Mouse (Mus musculus) midbrain, embryonic 16.5 days (tissue): ENCODE measurements around the gene Slc22a7. TPM values are rescaled to one million over a fixed set of nuclear protein-coding genes. Genes with fewer than 3 reads are reported as not detected.

Experiments used
- ATAC-seq: fragments of 200-750 bp; cut with Nextera tagmentation; 2 replicates; pipeline ENCODE4 v1.8.0; 2017; ENCODE audit warnings: moderate TSS enrichment
- H3K27ac ChIP-seq: fragments of 300-500 bp; sonication (generic); 2 replicates; pipeline ENCODE4 v1.5.1; 2014; ENCODE audit warnings: mild to moderate bottlenecking, low read length, mixed read lengths
- H3K27me3 ChIP-seq: fragments of 300-500 bp; sonication (generic); 2 replicates; pipeline ENCODE4 v1.6.1; 2014; ENCODE audit warnings: low read depth, low read length, mixed read lengths; ENCODE audit not compliant: control insufficient read depth, insufficient read depth
- H3K36me3 ChIP-seq: fragments of 300-500 bp; sonication (generic); 2 replicates; pipeline ENCODE4 v1.6.1; 2014; ENCODE audit warnings: mild to moderate bottlenecking, low read length, moderate library complexity, mixed read lengths; ENCODE audit not compliant: control insufficient read depth, insufficient read depth
- H3K4me1 ChIP-seq: fragments of 300-500 bp; sonication (generic); 2 replicates; pipeline ENCODE4 v1.6.1; 2014; ENCODE audit warnings: mild to moderate bottlenecking, low read length, mixed read lengths; ENCODE audit not compliant: control insufficient read depth, insufficient read depth
- H3K4me2 ChIP-seq: fragments of 300-500 bp; sonication (generic); 2 replicates; pipeline ENCODE4 v1.6.1; 2014; ENCODE audit warnings: mild to moderate bottlenecking, low read length, mixed read lengths
- H3K4me3 ChIP-seq: fragments of 300-500 bp; sonication (generic); 2 replicates; pipeline ENCODE4 v1.5.1; 2014; ENCODE audit warnings: low read depth, mild to moderate bottlenecking, low read length, moderate library complexity, mixed read lengths
- H3K9ac ChIP-seq: fragments of 300-500 bp; sonication (generic); 2 replicates; pipeline ENCODE4 v1.6.1; 2014; ENCODE audit warnings: low read depth, low read length, mixed read lengths
- H3K9me3 ChIP-seq: fragments of 300-500 bp; sonication (generic); replicated peaks from 2 replicates; pipeline ENCODE4 v1.6.1; 2014; ENCODE audit warnings: mild to moderate bottlenecking, low read length, mixed read lengths; ENCODE audit not compliant: control insufficient read depth, poor library complexity, severe bottlenecking
- WGBS: fragments of 180-500 bp; shearing (Covaris S2); extraction: QIAGEN DNeasy Blood & Tissue Kit; methylation state at CpG from one replicate; pipeline ENCODE4 v1.1.7; 2014; 5-methylcytosine and 5-hydroxymethylcytosine counted together
- polyA plus RNA-seq: library from polyadenylated mRNA; unstranded; fragments of >200 nt; fragmentation: Nextera tagmentation; extraction: Ambion mirVana; gene quantifications from 2 replicates; pipeline ENCODE4 v1.2.1, GENCODE M21; 2015

The Slc22a7 gene
- polyA plus RNA-seq, 1 experiment from 2014 or later: not detected

DNA sequence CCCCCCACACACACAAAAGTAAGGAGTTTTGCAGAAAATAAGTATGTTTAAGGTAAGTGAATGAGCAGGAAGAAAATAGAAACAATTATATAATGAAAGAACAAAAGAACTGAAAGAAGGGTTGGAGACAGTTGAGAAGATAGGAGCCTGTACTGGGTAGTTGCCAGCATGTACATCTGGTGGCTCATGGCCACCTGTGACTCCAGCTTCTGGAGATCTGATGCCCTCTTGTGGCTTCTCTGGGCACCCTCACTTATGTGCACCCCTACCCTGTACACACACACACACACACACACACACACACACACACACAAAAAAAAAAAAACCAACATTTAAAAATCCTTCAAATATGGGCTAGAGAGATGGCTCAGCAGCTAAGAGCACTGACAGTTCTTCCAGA lies 18.5 kb downstream of the Slc22a7 start:
- no peaks in the 10 kb centered on the region for H3K27me3 ChIP-seq
- no peak overlapping the region for H3K4me3 ChIP-seq
- H3K9ac ChIP-seq: no peak overlapping the region
- H3K4me2 ChIP-seq: no peak overlapping the region
- ATAC-seq: no peak
- no peak overlapping the region for H3K27ac ChIP-seq
- no peaks in the 10 kb centered on the region for H3K9me3 ChIP-seq
- H3K36me3 ChIP-seq: no peaks in the 10 kb centered on the region; the same call in 1 of the 2 replicates
- no peaks in the 10 kb centered on the region for H3K4me1 ChIP-seq

DNA sequence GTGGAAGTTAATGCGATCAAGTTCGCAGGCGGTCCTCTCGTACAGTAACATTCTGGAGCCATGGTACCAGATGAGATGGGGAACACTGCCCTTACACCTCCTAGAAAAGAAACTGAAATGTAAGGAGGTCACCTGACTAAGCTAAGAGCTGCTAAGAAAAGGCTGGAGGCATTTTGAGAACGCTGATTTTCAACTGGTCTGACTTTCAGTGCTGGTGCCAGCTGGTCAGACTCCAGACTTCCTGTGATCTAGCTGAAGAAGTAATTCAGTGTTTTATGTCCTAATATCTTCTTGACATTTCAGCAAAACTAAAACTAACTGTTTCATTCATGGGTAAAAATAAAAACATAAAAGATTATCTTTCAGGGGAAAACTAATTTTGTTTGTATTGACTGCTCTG lies 19.6 kb downstream of the Slc22a7 start:
- H3K4me2 ChIP-seq: no peak overlapping the region
- H3K9ac ChIP-seq: no peak overlapping the region
- H3K36me3 ChIP-seq: no peaks in the 10 kb centered on the region; the same call in 1 of the 2 replicates
- H3K4me3 ChIP-seq: no peak overlapping the region
- WGBS: 61% methylated on average over 5 of the region's 5 CpGs
- ATAC-seq: no peak
- no peaks in the 10 kb centered on the region for H3K4me1 ChIP-seq
- no peaks in the 10 kb centered on the region for H3K9me3 ChIP-seq
- no peak overlapping the region for H3K27ac ChIP-seq
- H3K27me3 ChIP-seq: no peaks in the 10 kb centered on the region

DNA sequence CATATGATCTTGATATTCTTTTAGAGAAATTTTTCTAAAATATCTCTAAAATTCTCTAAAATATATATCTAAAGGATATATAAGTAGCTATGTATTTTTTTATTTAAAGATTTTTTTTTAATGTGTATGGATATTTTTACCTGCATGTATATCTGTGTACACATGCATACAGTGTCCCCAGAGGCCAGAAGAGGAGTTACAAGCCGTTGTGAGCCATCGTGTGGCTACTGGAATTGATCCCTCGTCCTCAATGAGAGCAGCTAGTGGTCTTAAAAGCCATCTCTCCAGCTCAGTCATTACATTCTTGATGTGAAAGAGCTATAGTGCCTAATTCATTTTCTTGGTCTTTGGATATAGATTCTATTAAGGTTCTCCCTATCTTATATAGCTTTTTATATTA lies 29.8 kb downstream of the Slc22a7 start:
- WGBS: 26% methylated on average over 3 of the region's 3 CpGs
- no peak for ATAC-seq
- H3K36me3 ChIP-seq: peaks cover 45% of the 10 kb centered on the region

DNA sequence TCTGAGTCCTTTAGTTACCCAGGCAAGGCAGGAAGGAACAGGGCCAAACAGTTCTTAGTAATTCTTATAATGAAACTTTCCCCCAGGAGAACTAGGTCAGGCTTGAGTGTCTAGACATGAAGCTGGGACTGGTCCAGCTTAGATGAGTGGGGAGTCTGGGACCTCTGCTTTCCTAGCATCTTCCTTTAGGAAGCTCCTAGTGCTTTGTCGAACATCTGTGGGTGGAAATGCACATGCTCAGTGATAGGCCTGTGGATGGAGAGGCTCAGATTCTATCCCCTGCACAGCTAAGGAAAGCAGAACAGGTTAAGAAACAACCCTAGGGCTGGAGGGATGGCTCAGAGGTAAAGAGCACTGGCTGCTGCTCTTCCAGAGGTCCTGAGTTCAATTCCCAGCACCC lies 43.6 kb downstream of the Slc22a7 start:
- Histone ChIP-seq H3K9me3 (no peaks in the 10 kb centered on the region), H3K4me3 (no peak overlapping the region), H3K36me3 (peaks cover 21% of the 10 kb centered on the region), H3K4me2 (no peak overlapping the region), H3K27me3 (no peaks in the 10 kb centered on the region), H3K9ac (no peak overlapping the region), H3K27ac (no peak overlapping the region), H3K4me1 (no peaks in the 10 kb centered on the region)
- no peak for ATAC-seq
- 90% methylated on average over 1 of the region's 1 CpGs for WGBS

More for the DNA sequence above, 29.8 kb downstream of the Slc22a7 start:
- H3K4me1 ChIP-seq: no peaks in the 10 kb centered on the region
- no peaks in the 10 kb centered on the region for H3K9me3 ChIP-seq
- no peaks in the 10 kb centered on the region for H3K27me3 ChIP-seq
- no peak overlapping the region for H3K4me3 ChIP-seq
- H3K4me2 ChIP-seq: no peak overlapping the region
- no peak overlapping the region for H3K9ac ChIP-seq
- no peak overlapping the region for H3K27ac ChIP-seq

DNA sequence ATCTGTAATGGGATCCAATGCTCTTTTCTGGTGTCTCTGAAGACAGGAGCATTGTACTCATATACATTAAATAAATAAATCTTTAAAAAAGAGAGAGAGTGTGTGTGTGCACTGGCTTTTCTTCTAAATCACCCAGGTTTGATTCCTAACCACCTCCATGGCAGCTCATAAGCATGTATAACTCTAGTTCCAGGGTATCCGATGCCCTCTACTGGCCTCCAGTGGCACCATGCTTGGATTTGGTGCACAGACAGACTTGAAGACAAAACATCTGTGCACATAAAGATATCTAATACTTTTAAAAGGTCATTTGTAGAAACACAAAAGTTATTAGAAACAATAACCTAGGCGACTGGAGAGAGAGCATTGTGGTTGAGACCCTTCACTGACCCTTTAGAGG lies 45.2 kb downstream of the Slc22a7 start:
- 49% methylated on average over 2 of the region's 2 CpGs for WGBS

GRCm38 (mm10) chr17:46388200-46388599 lies 50.1 kb downstream of the Slc22a7 start:
- H3K4me3 ChIP-seq: no peak overlapping the region
- H3K4me2 ChIP-seq: no peak overlapping the region
- 87% methylated on average over 3 of the region's 3 CpGs for WGBS
- H3K9ac ChIP-seq: no peak overlapping the region
- peaks cover 15% of the 10 kb centered on the region; the same call in 1 of the 2 replicates for H3K36me3 ChIP-seq
- ATAC-seq: no peak
- H3K9me3 ChIP-seq: no peaks in the 10 kb centered on the region
- no peaks in the 10 kb centered on the region for H3K27me3 ChIP-seq
- H3K4me1 ChIP-seq: peaks cover 17% of the 10 kb centered on the region
- H3K27ac ChIP-seq: no peak overlapping the region

More for the DNA sequence above, 45.2 kb downstream of the Slc22a7 start:
- no peaks in the 10 kb centered on the region for H3K27me3 ChIP-seq
- H3K36me3 ChIP-seq: peaks cover 18% of the 10 kb centered on the region; the same call in 1 of the 2 replicates
- H3K4me3 ChIP-seq: no peak overlapping the region
- no peaks in the 10 kb centered on the region for H3K9me3 ChIP-seq
- no peak overlapping the region for H3K4me2 ChIP-seq
- no peaks in the 10 kb centered on the region for H3K4me1 ChIP-seq
- H3K9ac ChIP-seq: no peak overlapping the region
- no peak for ATAC-seq
- no peak overlapping the region for H3K27ac ChIP-seq

GRCm38 (mm10) chr17:46384061-46384801 lies 54.0 kb downstream of the Slc22a7 start:
- peak overlapping the region; percentile 59 for H3K4me2 ChIP-seq
- peak overlapping the region; percentile 99 for H3K9ac ChIP-seq
- peak overlapping the region; percentile 94 for H3K27ac ChIP-seq
- H3K36me3 ChIP-seq: peaks cover 10% of the 10 kb centered on the region; the same call in 1 of the 2 replicates
- peak; percentile 49 for ATAC-seq
- H3K4me3 ChIP-seq: peak overlapping the region; percentile 94
- no peaks in the 10 kb centered on the region for H3K9me3 ChIP-seq
- no peaks in the 10 kb centered on the region for H3K27me3 ChIP-seq
- WGBS: 0% methylated on average over 59 of the region's 70 CpGs
- H3K4me1 ChIP-seq: peaks cover 17% of the 10 kb centered on the region

DNA sequence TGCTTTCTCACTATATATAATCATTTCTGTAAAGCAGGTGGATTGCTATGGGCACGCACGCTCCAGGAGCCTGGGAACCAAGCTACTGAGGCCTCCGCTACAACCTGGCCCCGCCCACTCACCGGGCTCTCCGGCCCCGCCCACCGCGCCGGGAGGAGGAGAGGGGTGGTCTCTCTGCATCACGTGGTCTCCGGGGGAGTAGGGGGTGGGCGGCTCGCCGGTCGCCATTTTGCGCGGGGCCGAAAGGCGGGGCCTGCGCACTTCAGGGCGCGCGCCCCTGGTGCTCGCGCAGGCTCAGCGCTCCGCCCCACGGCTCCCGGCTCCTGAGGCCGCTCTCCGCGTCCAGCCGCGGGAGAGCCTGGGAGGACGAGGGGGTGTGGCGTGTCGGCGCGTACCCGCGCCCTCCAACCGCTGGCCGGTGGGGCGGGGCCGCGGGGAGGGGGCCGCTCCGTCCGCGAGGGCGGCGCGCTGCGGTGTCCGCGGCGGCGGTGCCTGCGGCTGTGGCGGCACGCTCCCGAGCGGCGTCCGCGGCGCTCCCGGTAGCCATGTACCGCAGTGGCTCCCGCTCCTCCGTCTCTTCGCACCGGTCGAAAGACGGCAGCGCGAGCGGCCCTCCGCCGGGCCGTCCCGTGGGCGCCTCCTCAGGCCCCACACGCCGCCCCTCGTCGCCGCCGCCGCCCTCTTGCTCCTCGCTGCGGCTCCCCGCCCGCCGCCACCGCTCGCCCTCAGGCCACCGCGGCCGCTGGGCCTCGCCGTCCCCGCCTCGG lies 54.8 kb downstream of the Slc22a7 start, which contains the start of gene Zfp318:
TSS of gene Zfp318 (plus strand) at position 438 of the 767 bp plus-strand sequence.
- peaks cover 17% of the 10 kb centered on the region for H3K4me1 ChIP-seq
- peak within 1 kb of the TSS; percentile 94 for H3K4me3 ChIP-seq
- no peaks in the 10 kb centered on the region for H3K9me3 ChIP-seq
- H3K27ac ChIP-seq: peak within 1 kb of the TSS; percentile 94
- H3K4me2 ChIP-seq: peak within 1 kb of the TSS; percentile 59
- 0% methylated on average over 56 of the region's 105 CpGs for WGBS
- H3K27me3 ChIP-seq: no peaks in the 10 kb centered on the region
- peak; percentile 97 for ATAC-seq
- peak within 1 kb of the TSS; percentile 99 for H3K9ac ChIP-seq
- H3K36me3 ChIP-seq: 0 out of 2 replicates have a peak, but pooled peaks cover 8% of the 10 kb centered on the region
